Mouse (Mus musculus): ENCODE data around the gene Sox5. TPM values are rescaled to one million over a fixed set of nuclear protein-coding genes. Genes with fewer than 3 reads are reported as not detected.

Gene Sox5
- polyA plus RNA-seq, 1 experiment: 0.85 TPM

DNA sequence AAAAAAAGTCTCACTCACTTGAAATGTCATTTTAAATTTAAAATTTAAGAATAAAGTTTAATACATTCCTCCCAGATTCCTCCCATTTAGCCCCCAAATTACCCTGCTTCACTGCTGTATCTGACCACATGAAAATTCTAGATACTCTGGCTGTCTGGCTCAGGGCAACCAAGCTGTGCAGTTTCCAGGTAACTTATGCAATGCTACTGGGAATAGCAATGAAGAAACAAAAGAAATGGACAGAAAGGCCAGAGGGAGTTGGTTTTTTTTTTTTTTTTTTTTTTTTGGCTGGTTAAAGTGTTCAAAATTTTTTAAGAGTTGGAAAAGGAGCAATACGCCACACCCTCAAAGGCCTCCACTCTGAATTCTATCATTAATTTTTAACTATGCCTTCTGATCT, 73.8 kb downstream of the Sox5 start:
- no peak overlapping the region for H3K4me3 ChIP-seq (ENCODE audit: low read depth, low read length)
- 97% methylated on average over 1 of the region's 1 CpGs for WGBS
- H3K4me1 ChIP-seq (ENCODE audit: control insufficient read depth, insufficient read depth, insufficient read length, low read length): no peaks in the 10 kb centered on the region
- no peak for TF ChIP-seq CTCF (IDR thresholded peaks at IDR 0.05; ENCODE audit: extremely low read depth, insufficient read length, insufficient replicate concordance, low read depth, low read length)
- no peak for TF ChIP-seq POLR2A (IDR thresholded peaks at IDR 0.05; ENCODE audit: low read depth, low read length)
- no peaks in the 10 kb centered on the region for H3K36me3 ChIP-seq (ENCODE audit: control insufficient read depth, insufficient read depth, low read length)
- no peaks in the 10 kb centered on the region for H3K27me3 ChIP-seq (ENCODE audit: control insufficient read depth, insufficient read depth, low read length)
- no peak overlapping the region for H3K27ac ChIP-seq (ENCODE audit: insufficient read depth, low read depth, low read length)

DNA sequence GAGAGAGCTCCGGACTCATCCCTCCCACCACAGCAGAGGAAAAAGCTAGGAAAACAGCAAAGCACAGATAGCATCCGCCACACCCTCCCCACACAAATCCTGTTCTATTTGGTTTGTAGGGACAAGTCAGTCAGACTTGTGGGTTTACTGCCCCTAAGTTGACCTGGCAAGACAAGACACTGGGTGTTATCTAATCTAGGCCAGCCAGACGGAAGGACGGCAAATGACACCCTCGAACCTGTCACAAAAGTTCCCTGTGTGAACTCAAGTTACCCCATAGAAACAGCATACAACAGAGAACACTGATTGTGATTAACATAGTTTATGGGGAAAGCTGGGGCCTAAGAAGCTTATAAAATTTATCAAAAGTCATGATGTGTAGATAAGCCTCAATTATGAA, 76.8 kb downstream of the Sox5 start:
- WGBS: 53% methylated on average over 5 of the region's 5 CpGs
- Histone ChIP-seq H3K27ac (ENCODE audit: insufficient read depth, low read depth, low read length) (no peak overlapping the region), H3K36me3 (ENCODE audit: control insufficient read depth, insufficient read depth, low read length) (no peaks in the 10 kb centered on the region), H3K27me3 (ENCODE audit: control insufficient read depth, insufficient read depth, low read length) (no peaks in the 10 kb centered on the region), H3K4me3 (ENCODE audit: low read depth, low read length) (no peak overlapping the region), H3K4me1 (ENCODE audit: control insufficient read depth, insufficient read depth, insufficient read length, low read length) (no peaks in the 10 kb centered on the region)
- TF ChIP-seq CTCF (IDR thresholded peaks at IDR 0.05; ENCODE audit: extremely low read depth, insufficient read length, insufficient replicate concordance, low read depth, low read length) (no peak), POLR2A (IDR thresholded peaks at IDR 0.05; ENCODE audit: low read depth, low read length) (no peak)

DNA sequence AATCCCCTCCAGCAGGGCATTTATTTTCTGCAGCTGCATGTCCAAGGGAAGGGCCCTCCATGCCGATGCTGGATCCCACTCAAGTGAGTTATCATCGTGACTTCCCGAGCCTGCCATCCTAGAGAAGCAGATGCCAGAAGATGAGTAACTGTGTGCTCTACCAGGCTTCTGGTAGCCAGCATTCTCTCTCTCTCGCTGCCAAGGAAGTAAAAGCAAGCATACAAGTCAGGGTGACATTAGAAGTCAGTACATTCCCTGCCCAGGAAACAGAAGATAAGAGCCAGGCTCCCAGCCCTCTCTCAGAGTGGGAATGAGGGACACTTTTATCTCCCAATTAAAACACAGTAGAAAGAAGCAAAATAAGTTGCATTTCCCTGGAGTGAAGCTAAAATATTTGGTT, 86.1 kb downstream of the Sox5 start:
- Histone ChIP-seq H3K27ac (ENCODE audit: insufficient read depth, low read depth, low read length) (no peak overlapping the region), H3K4me1 (ENCODE audit: control insufficient read depth, insufficient read depth, insufficient read length, low read length) (no peaks in the 10 kb centered on the region), H3K27me3 (ENCODE audit: control insufficient read depth, insufficient read depth, low read length) (no peaks in the 10 kb centered on the region; the same call in 1 of the 2 replicates), H3K4me3 (ENCODE audit: low read depth, low read length) (no peak overlapping the region), H3K36me3 (ENCODE audit: control insufficient read depth, insufficient read depth, low read length) (no peaks in the 10 kb centered on the region)
- WGBS: 74% methylated on average over 4 of the region's 4 CpGs
- TF ChIP-seq POLR2A (IDR thresholded peaks at IDR 0.05; ENCODE audit: low read depth, low read length) (no peak), CTCF (IDR thresholded peaks at IDR 0.05; ENCODE audit: extremely low read depth, insufficient read length, insufficient replicate concordance, low read depth, low read length) (no peak)

DNA sequence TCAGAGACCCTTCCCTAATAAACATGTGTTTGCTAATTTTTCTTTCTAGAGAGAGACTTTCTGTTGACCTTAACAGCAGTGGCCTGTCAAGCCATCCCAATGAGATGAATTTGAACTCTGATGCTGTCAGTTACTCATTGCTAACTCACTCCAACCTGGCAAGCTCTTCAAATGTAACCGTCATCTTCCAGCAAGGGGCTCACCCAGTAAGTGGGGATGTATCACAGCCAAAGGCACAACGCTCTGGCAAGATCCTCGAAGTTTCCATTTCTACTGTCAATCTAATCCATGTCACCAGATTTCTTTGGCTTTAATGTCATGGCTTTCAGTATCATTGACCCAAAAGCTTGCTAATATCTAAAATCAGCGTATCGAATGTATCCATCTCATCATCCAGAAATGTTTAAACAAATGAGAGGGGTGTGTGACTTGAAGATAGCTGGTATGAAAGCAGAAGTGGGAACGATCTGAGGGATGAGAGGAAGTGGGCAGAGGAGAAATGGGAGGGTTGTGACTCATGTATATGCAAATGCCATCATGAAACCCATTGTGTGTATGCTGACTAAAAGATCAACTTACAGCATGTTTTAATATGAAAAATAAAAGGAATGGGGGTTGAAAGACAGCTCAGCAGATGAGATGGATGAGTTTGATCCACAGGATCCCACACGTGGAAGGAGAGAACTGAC, 88.4 kb downstream of the Sox5 start:
- 77% methylated on average over 7 of the region's 7 CpGs for WGBS
- Histone ChIP-seq H3K4me1 (ENCODE audit: control insufficient read depth, insufficient read depth, insufficient read length, low read length) (no peaks in the 10 kb centered on the region), H3K4me3 (ENCODE audit: low read depth, low read length) (no peak overlapping the region), H3K36me3 (ENCODE audit: control insufficient read depth, insufficient read depth, low read length) (no peaks in the 10 kb centered on the region), H3K27ac (ENCODE audit: insufficient read depth, low read depth, low read length) (no peak overlapping the region), H3K27me3 (ENCODE audit: control insufficient read depth, insufficient read depth, low read length) (no peaks in the 10 kb centered on the region; the same call in 1 of the 2 replicates)
- TF ChIP-seq CTCF (IDR thresholded peaks at IDR 0.05; ENCODE audit: extremely low read depth, insufficient read length, insufficient replicate concordance, low read depth, low read length) (no peak), POLR2A (IDR thresholded peaks at IDR 0.05; ENCODE audit: low read depth, low read length) (no peak)

DNA sequence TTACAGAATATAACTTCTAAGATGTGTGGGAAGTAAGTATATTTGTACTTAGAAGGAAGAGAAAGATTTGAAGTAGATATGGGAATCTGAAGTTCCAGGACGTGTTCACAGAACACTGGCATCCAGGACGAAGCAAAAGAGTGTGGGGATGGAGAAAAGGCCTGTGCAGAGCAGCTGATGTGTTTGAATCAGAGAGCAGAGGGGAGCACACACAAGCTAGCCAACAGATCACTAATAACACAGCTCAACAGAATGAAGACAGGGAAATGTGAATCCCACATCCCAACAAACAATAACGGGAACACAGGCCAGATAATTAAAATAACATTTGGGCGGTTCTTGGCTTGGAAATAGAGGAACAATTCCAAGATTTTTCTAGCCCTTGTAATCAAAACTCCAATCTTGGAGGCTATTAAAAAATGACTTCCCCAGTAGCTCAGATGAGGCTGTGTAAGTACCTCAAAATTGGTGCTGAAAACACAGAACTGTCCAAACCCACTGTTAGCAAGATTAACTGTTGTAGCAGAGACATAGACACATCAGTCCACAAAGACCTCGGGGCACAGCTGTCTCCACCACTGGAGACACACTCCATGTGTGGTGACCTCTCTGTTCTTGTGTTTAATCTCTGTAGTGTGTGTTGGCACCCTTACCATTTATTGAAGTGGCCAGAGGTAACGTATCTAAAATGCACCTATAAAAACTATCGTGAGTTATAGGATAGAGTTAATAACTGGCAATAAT, 90.3 kb downstream of the Sox5 start:
- H3K4me3 ChIP-seq (ENCODE audit: low read depth, low read length): no peak overlapping the region
- H3K36me3 ChIP-seq (ENCODE audit: control insufficient read depth, insufficient read depth, low read length): no peaks in the 10 kb centered on the region
- no peaks in the 10 kb centered on the region for H3K4me1 ChIP-seq (ENCODE audit: control insufficient read depth, insufficient read depth, insufficient read length, low read length)
- no peaks in the 10 kb centered on the region; the same call in 1 of the 2 replicates for H3K27me3 ChIP-seq (ENCODE audit: control insufficient read depth, insufficient read depth, low read length)
- no peak overlapping the region for H3K27ac ChIP-seq (ENCODE audit: insufficient read depth, low read depth, low read length)
- no peak for TF ChIP-seq POLR2A (IDR thresholded peaks at IDR 0.05; ENCODE audit: low read depth, low read length)
- no peak for TF ChIP-seq CTCF (IDR thresholded peaks at IDR 0.05; ENCODE audit: extremely low read depth, insufficient read length, insufficient replicate concordance, low read depth, low read length)
- WGBS: 58% methylated on average over 7 of the region's 7 CpGs

DNA sequence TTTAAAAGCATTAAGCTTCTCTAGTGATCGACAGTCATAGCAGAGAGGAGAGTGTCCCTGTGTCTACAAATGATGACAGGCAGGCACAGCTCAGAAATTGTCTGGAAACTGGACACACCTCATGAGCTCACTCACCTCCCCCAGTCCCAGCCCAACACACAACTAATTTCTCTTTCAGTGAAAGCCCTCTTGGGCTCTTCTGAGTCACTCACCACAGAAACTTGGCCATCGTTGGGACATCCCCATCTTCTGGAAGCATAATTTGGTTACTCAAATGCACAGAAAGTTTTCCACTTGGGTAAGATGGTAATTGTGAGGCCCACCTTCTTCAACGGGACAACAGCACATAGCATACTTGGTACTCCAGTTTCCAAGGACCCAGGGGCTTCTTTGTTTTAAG, 92.7 kb downstream of the Sox5 start:
- H3K27ac ChIP-seq (ENCODE audit: insufficient read depth, low read depth, low read length): no peak overlapping the region
- H3K4me1 ChIP-seq (ENCODE audit: control insufficient read depth, insufficient read depth, insufficient read length, low read length): no peaks in the 10 kb centered on the region
- H3K4me3 ChIP-seq (ENCODE audit: low read depth, low read length): no peak overlapping the region
- H3K36me3 ChIP-seq (ENCODE audit: control insufficient read depth, insufficient read depth, low read length): no peaks in the 10 kb centered on the region
- TF ChIP-seq POLR2A (IDR thresholded peaks at IDR 0.05; ENCODE audit: low read depth, low read length): no peak
- TF ChIP-seq CTCF (IDR thresholded peaks at IDR 0.05; ENCODE audit: extremely low read depth, insufficient read length, insufficient replicate concordance, low read depth, low read length): no peak
- no peaks in the 10 kb centered on the region; the same call in 1 of the 2 replicates for H3K27me3 ChIP-seq (ENCODE audit: control insufficient read depth, insufficient read depth, low read length)
- 76% methylated on average over 3 of the region's 3 CpGs for WGBS

DNA sequence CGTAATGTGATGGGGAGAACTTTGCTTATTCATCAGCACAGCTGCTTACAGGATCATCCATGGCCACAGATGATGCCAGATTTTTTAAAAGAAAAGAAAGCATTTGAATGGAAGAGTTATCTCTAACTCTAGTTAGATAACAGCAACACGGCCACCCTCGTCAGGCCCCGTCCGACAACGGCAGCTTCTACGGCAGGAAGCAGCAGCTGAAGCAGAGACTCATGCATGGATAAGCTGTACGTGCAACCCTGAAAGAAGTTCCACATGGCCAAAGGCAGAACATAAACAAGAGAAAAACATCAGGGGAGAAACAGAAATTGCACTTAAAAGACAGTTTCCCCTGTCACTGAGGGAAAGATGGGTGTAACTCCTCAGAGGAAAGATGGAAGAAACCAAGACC, 94.1 kb downstream of the Sox5 start:
- 57% methylated on average over 8 of the region's 8 CpGs for WGBS
- H3K4me3 ChIP-seq (ENCODE audit: low read depth, low read length): no peak overlapping the region
- TF ChIP-seq CTCF (IDR thresholded peaks at IDR 0.05; ENCODE audit: extremely low read depth, insufficient read length, insufficient replicate concordance, low read depth, low read length) (no peak), POLR2A (IDR thresholded peaks at IDR 0.05; ENCODE audit: low read depth, low read length) (no peak)
- no peak overlapping the region for H3K27ac ChIP-seq (ENCODE audit: insufficient read depth, low read depth, low read length)
- H3K36me3 ChIP-seq (ENCODE audit: control insufficient read depth, insufficient read depth, low read length): no peaks in the 10 kb centered on the region
- H3K27me3 ChIP-seq (ENCODE audit: control insufficient read depth, insufficient read depth, low read length): no peaks in the 10 kb centered on the region
- no peaks in the 10 kb centered on the region for H3K4me1 ChIP-seq (ENCODE audit: control insufficient read depth, insufficient read depth, insufficient read length, low read length)

Measured in small intestine, adult 2 months (tissue).